Mouse (Mus musculus) cortical plate, adult 2 months (tissue): ENCODE measurements around the gene Mup5. TPM values are rescaled to one million over a fixed set of nuclear protein-coding genes. Genes with fewer than 3 reads are reported as not detected.
A peak's percentile ranks its signal among the peaks of the same experiment; 100 is the strongest.
"Not testable (repeated sequence)": the region's sequence is repeated elsewhere in the genome, so short reads cannot be mapped to it uniquely, and the experiment has no call there.

Experiments used
- H3K27ac ChIP-seq: fragments of 200-500 bp; 2 replicates; pipeline ENCODE4 v1.5.1; 2012; ENCODE audit warnings: low read length, control low read depth, inconsistent platforms; ENCODE audit not compliant: insufficient read depth
- H3K4me1 ChIP-seq: fragments of 200-500 bp; 2 replicates; pipeline ENCODE4 v1.6.1; 2011; ENCODE audit warnings: low read length; ENCODE audit not compliant: control insufficient read depth, insufficient read depth
- H3K4me3 ChIP-seq: fragments of 200-500 bp; 2 replicates; pipeline ENCODE4 v1.5.1; 2011; ENCODE audit warnings: mild to moderate bottlenecking, low read length, control low read depth; ENCODE audit not compliant: insufficient read depth
- CTCF ChIP-seq: fragments of 200-500 bp; IDR thresholded peaks from 2 replicates; pipeline ENCODE4 v1.5.1; 2011; ENCODE audit warnings: mild to moderate bottlenecking, control low read depth, low read length; ENCODE audit not compliant: insufficient read depth; ENCODE audit errors: extremely low read depth
- POLR2A ChIP-seq: fragments of 200-500 bp; IDR thresholded peaks from 2 replicates; pipeline ENCODE4 v1.6.1; 2011; ENCODE audit warnings: mild to moderate bottlenecking, low read length, control low read depth; ENCODE audit not compliant: insufficient read depth; ENCODE audit errors: extremely low read depth
- polyA plus RNA-seq: library from polyadenylated mRNA; depleted of rRNA; stranded (reverse); fragments of >200 nt; gene quantifications from 2 replicates; pipeline ENCODE4 v1.2.3, GENCODE M21; 2012; rRNA removed

The Mup5 gene
- polyA plus RNA-seq = 0.34 and 0.65 TPM in 2 replicates

DNA sequence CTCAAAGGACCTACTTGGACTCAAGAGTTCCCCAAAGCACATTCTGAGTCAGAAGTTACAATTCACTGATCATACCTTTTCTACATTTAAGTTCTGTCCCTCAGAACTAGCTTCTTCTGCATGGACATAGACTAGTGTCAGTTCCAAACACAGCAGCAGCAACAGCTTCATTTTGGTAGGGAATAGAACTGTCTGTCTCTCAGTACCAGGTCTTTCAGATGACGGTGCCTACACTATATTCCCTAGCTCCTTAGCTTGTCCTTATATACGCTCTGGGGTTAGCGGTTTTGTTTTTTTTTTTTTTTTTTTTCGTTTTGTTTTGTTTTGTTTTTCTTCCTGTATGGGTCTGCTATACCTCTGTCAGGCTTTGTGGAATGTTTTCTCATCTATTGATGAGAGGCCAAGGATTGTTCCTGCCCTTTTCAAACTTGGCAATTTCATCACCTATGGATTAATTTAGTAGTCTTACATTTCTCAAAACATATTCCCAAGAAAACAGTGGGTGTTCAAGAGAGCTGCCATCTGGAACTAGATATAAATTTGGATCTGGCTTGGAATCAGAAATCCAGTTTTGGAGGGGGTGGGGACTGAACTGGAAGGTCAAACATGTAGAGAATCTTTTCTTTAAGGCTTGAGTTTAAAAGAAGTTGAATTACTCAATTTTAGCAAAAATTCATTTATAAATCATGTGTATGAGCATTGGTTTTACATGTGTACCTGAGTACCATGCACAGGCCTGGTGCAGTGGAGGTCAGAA lies at the start of gene Mup5:
Mup5 (minus strand) TSS at position 282 of the 757 bp plus-strand sequence.
- no peak within 1 kb of the TSS for H3K4me3 ChIP-seq
- no peak for TF ChIP-seq POLR2A
- no peak for TF ChIP-seq CTCF
- H3K4me1 ChIP-seq = no peaks in the 10 kb centered on the region; the same call in 1 of the 2 replicates
- peak within 1 kb of the TSS; percentile 46; the same call in 1 of the 2 replicates for H3K27ac ChIP-seq

DNA sequence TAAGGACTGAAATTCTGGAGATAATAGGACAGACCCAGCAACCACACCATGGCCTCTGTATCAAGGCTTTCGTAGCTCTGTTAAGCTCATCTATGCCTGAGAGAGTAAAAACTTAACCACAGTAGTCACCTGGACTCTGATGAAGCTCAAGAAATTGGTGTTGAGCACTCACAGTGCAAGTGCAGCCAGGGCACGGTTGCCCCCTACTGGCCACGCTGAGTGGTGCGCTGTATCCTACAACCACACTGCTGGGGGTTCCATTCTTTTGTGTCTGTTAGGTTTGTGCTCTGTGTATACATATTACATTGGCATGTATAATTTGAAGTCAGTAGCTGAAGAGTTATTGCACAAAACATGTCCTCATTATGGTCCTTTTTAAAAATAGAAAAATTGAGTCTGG lies 23.1 kb upstream of the Mup5 start:
- TF ChIP-seq CTCF (peak; percentile 32; the same call in 1 of the 2 replicates), POLR2A (no peak)
- H3K27ac ChIP-seq = no peak overlapping the region
- H3K4me1 ChIP-seq = no peaks in the 10 kb centered on the region
- H3K4me3 ChIP-seq = no peak overlapping the region

DNA sequence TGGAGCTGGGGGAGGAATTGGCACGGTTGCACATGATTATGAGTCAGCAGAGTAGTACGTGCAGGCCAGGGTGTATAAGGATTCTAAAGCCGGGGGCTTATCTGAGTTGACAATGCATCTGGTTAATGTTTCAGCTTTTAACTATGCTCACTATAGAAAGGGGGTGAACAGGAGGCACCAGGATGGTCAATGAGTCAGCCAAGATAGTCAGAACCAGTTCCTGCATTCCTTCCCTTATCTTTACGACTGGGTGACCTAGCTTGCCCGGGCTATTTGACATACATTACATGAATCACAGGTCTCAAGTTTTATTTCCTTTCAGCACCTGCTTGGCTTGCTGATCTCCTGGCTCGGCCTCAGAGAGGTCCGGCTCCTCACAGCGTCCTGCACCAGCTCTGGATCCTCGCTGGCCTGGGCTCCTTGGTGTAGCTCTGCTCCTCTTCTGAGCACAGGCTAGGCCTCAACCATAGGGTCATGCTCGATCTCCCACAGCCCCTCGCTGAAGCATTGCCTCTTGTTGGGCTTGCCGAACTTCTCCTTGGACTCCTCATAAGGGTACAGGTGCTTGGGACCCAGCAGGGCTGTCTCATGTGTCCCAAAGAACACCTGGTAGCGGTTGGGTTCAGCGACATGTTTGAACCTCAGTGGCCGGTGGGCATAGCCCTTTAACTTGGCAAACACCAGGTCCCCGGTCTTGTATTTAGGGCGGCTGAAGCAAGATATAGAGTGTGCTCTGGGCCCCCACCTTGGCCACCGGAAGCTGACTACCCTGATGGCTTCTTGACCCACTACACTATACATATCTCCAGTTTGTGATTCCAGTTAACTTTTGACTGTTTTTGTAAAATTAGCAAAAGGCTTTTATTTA lies 21.0 kb upstream of the Mup5 start:
- no peak for TF ChIP-seq POLR2A
- no peak for TF ChIP-seq CTCF
- Histone ChIP-seq H3K4me1 (no peaks in the 10 kb centered on the region), H3K4me3 (no peak overlapping the region), H3K27ac (no peak overlapping the region)

- Histone ChIP-seq H3K27ac (no peak overlapping the region), H3K4me1 (no peaks in the 10 kb centered on the region), H3K4me3 (no peak overlapping the region)
- TF ChIP-seq POLR2A (no peak), CTCF (no peak)
Measured at GRCm38 (mm10) chr4:61855344-61855743, 20.3 kb upstream of the Mup5 start.

DNA sequence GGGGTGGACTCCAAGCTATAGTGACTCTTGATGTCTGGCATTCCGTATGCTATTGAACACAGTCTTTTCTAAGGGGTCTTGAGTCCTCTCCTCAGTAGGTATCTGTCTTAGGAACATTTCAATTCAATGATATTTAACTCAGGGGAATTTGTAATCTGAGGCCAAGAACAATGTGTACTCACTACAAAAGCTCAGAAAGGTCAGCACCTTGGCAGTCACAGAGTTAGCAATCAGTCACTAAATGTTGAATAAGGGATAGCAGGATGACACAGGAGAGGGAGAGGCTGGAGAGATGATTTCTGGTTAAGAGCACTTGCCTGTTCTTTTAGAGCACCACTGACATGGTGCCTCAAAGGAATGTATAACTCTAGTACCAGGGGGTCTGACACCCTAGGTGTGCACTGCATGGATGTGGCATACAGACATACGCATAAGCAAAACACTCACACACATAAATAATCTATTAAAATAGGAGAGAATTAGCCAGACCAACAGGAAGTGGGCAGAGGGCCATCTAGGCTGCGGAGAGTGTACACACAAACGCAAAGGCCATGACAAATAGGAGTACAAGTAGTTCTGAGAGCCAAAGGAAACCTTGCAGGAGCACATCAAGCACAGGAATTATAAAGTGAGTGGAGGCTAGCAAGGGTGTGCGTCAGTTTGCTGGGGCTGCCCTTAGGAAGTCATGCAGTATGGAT lies 9.9 kb upstream of the Mup5 start:
- Histone ChIP-seq H3K27ac (no peak overlapping the region), H3K4me3 (no peak overlapping the region), H3K4me1 (no peaks in the 10 kb centered on the region)
- no peak for TF ChIP-seq POLR2A
- TF ChIP-seq CTCF = no peak

- Histone ChIP-seq H3K27ac (no peak overlapping the region), H3K4me3 (no peak overlapping the region), H3K4me1 (no peaks in the 10 kb centered on the region)
- TF ChIP-seq CTCF (no peak), POLR2A (no peak)
Measured at GRCm38 (mm10) chr4:61829211-61829610, 5.8 kb downstream of the Mup5 start.

GRCm38 (mm10) chr4:61823185-61823584 lies 11.8 kb downstream of the Mup5 start:
- Histone ChIP-seq H3K4me1 (no peaks in the 10 kb centered on the region), H3K4me3 (no peak overlapping the region), H3K27ac (no peak overlapping the region)
- TF ChIP-seq CTCF (no peak), POLR2A (no peak)

GRCm38 (mm10) chr4:61822541-61822940 lies 12.5 kb downstream of the Mup5 start:
- H3K4me3 ChIP-seq, H3K4me1 ChIP-seq, H3K27ac ChIP-seq: not testable (repeated sequence)

GRCm38 (mm10) chr4:61815602-61816001 lies 19.4 kb downstream of the Mup5 start:
- Histone ChIP-seq H3K4me1 (no peaks in the 10 kb centered on the region), H3K4me3 (no peak overlapping the region), H3K27ac (no peak overlapping the region)
- TF ChIP-seq POLR2A (no peak), CTCF (no peak)
